Mouse (Mus musculus) heart, embryonic 10.5 days (tissue): Measurements from ENCODE around the gene Ell. TPM values are rescaled to one million over a fixed set of nuclear protein-coding genes. Genes with fewer than 3 reads are reported as not detected.

Experiments
- DNase-seq: peaks from one replicate; pipeline ENCODE4 v3.0.0-alpha.2; 2017; ENCODE audit warnings: low spot score
- H3K27ac ChIP-seq: fragments of 300-500 bp; sonication (generic); 2 replicates; pipeline ENCODE4 v1.5.1; 2016; ENCODE audit warnings: mild to moderate bottlenecking
- H3K27me3 ChIP-seq: fragments of 300-500 bp; sonication (generic); 2 replicates; pipeline ENCODE4 v1.6.1; 2016; ENCODE audit warnings: mild to moderate bottlenecking; ENCODE audit not compliant: poor library complexity, insufficient read depth, severe bottlenecking
- H3K36me3 ChIP-seq: fragments of 300-500 bp; sonication (generic); 2 replicates; pipeline ENCODE4 v1.6.1; 2016; ENCODE audit warnings: mild to moderate bottlenecking, moderate library complexity
- H3K4me1 ChIP-seq: fragments of 300-500 bp; sonication (generic); 2 replicates; pipeline ENCODE4 v1.6.1; 2016; ENCODE audit warnings: mild to moderate bottlenecking
- H3K4me3 ChIP-seq: fragments of 300-500 bp; sonication (generic); 2 replicates; pipeline ENCODE4 v1.5.1; 2016; ENCODE audit warnings: mild to moderate bottlenecking, moderate library complexity
- H3K9me3 ChIP-seq: fragments of 300-500 bp; sonication (generic); 2 replicates; pipeline ENCODE4 v1.6.1; 2016; ENCODE audit warnings: mild to moderate bottlenecking, moderate library complexity
- WGBS: fragments of 180-500 bp; shearing (Covaris S2); methylation state at CpG from one replicate; pipeline ENCODE4 v1.1.7; 2016; 5-methylcytosine and 5-hydroxymethylcytosine counted together
- polyA plus RNA-seq: library from polyadenylated mRNA; unstranded; fragments of >200 nt; fragmentation: Nextera tagmentation; extraction: Ambion mirVana; gene quantifications from 2 replicates; pipeline ENCODE4 v1.2.1, GENCODE M21; 2016

Gene Ell
- polyA plus RNA-seq, 1 experiment from 2014 or later: 18.5 TPM

- WGBS: 32% methylated on average over 3 of the region's 3 CpGs
- peaks cover 55% of the 10 kb centered on the region for H3K4me1 ChIP-seq
- no peaks in the 10 kb centered on the region for H3K27me3 ChIP-seq
- peak overlapping the region; percentile 17; the same call in 1 of the 2 replicates for H3K27ac ChIP-seq
- no peak overlapping the region for H3K4me3 ChIP-seq
- no peaks in the 10 kb centered on the region for H3K9me3 ChIP-seq
- H3K36me3 ChIP-seq: no peaks in the 10 kb centered on the region
- no peak for DNase-seq
Observed at GRCm38 (mm10) chr8:70551558-70552161, 12.4 kb downstream of the Ell start.

GRCm38 (mm10) chr8:70552836-70553235, 13.6 kb downstream of the Ell start:
- 36% methylated on average over 1 of the region's 1 CpGs for WGBS
- no peaks in the 10 kb centered on the region for H3K36me3 ChIP-seq
- DNase-seq: no peak
- no peaks in the 10 kb centered on the region for H3K27me3 ChIP-seq
- H3K4me3 ChIP-seq: no peak overlapping the region
- H3K27ac ChIP-seq: no peak overlapping the region
- no peaks in the 10 kb centered on the region for H3K9me3 ChIP-seq
- peaks cover 57% of the 10 kb centered on the region for H3K4me1 ChIP-seq

DNA sequence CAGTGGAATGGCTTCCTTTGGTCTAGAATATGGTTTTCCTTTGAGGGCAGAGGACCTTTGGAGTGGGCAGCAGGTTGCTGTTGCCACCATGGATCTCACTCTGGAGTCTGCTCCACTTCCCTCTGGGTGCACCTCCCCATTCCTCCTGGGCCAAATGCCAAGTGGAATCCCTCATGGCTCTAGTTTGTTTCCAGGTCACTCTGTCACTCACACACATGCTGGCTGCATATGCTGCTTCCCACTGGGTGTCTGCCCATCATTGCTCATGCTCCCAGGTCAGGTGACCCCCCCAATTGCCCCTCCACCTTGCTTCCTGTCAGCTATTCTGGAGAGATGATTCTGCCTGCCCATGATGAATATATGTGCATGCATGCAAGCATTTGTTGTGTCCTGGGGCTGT, 14.5 kb downstream of the Ell start:
- DNase-seq: no peak
- no peak overlapping the region for H3K4me3 ChIP-seq
- no peaks in the 10 kb centered on the region for H3K27me3 ChIP-seq
- 0 out of 2 replicates have a peak overlapping the region, but pooled peaks have one; percentile 30 for H3K27ac ChIP-seq
- peaks cover 57% of the 10 kb centered on the region for H3K4me1 ChIP-seq
- H3K36me3 ChIP-seq: no peaks in the 10 kb centered on the region
- no peaks in the 10 kb centered on the region for H3K9me3 ChIP-seq

- H3K36me3 ChIP-seq: no peaks in the 10 kb centered on the region
- H3K27me3 ChIP-seq: no peaks in the 10 kb centered on the region
- no peak overlapping the region for H3K27ac ChIP-seq
- WGBS: 91% methylated on average over 4 of the region's 4 CpGs
- no peak overlapping the region for H3K4me3 ChIP-seq
- peaks cover 66% of the 10 kb centered on the region for H3K4me1 ChIP-seq
- no peak for DNase-seq
- no peaks in the 10 kb centered on the region for H3K9me3 ChIP-seq
Observed at GRCm38 (mm10) chr8:70555079-70555747, 16.0 kb downstream of the Ell start.

DNA sequence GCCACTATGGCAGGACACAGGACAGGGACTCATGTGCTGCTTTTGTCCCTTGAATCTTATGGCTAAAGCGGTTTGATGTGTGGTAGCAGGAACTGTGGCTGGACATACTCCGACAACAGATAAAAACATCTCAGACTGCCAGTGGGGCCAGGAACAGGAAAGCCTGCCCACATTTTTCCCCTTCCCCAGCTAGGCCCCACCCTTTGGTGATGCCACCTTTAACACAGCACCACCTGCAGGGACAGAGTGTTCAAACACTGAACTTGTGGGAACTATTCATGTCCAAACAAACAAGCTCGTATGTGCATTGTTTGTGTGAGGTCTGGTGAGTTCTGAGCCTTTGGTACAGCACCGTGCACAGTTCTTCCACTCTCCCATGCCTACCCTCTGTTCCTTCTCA, 19.1 kb downstream of the Ell start:
- WGBS: 67% methylated on average over 4 of the region's 4 CpGs
- Histone ChIP-seq H3K27me3 (no peaks in the 10 kb centered on the region), H3K27ac (peak overlapping the region; percentile 69), H3K36me3 (no peaks in the 10 kb centered on the region), H3K4me3 (no peak overlapping the region), H3K9me3 (no peaks in the 10 kb centered on the region), H3K4me1 (peaks cover 70% of the 10 kb centered on the region)
- DNase-seq: no peak

DNA sequence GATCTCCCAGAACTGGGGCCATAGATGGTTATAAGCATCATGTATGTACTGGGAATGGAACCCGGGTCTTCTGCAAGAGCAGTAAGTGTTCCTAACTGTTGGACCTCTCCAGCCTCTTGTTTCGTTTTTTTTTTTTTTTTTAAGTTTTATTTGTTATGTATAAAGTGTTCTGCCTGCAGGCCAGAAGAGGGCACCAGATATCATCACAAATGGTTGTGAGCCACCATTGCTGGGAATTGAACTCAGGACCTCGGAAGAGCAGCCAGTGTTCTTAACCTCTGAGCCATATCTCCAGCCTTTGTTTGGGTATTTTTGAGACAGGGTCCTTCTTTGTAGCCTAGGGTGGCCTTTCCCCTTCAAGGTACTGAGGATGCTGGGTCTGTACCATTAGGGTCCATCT, 19.7 kb downstream of the Ell start:
- WGBS: 78% methylated on average over 3 of the region's 3 CpGs
- no peak for DNase-seq
- H3K27me3 ChIP-seq: no peaks in the 10 kb centered on the region
- H3K9me3 ChIP-seq: no peaks in the 10 kb centered on the region
- H3K36me3 ChIP-seq: no peaks in the 10 kb centered on the region
- no peak overlapping the region for H3K4me3 ChIP-seq
- H3K27ac ChIP-seq: no peak overlapping the region
- peaks cover 67% of the 10 kb centered on the region for H3K4me1 ChIP-seq

GRCm38 (mm10) chr8:70560096-70560495, 20.8 kb downstream of the Ell start:
- Histone ChIP-seq H3K36me3 (no peaks in the 10 kb centered on the region), H3K27me3 (no peaks in the 10 kb centered on the region), H3K27ac (peak overlapping the region; percentile 77), H3K4me3 (no peak overlapping the region), H3K9me3 (no peaks in the 10 kb centered on the region), H3K4me1 (peaks cover 74% of the 10 kb centered on the region)
- DNase-seq: no peak
- 68% methylated on average over 2 of the region's 2 CpGs for WGBS

DNA sequence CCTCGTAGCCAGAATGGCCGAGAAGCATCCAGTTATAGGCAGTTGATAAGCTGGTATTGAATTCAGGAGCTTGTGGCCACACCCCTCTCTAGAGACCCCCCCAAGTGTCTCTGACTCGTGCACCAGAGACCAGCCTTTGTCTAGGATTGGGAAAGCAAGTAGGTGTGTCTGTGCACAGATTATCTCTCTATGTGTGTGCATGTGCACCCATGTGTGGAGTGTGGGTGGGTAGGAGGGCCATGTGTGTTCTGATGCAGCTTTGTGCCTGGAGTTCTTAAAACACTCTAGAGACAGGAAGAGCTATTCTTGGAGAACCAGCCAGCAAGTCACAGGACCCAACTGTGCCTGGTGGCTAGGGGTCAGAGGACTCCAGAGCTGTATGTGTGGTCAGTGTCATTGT, 21.3 kb downstream of the Ell start:
- WGBS: 48% methylated on average over 3 of the region's 3 CpGs
- H3K4me1 ChIP-seq: peaks cover 76% of the 10 kb centered on the region
- peak overlapping the region; percentile 77 for H3K27ac ChIP-seq
- DNase-seq: no peak
- no peaks in the 10 kb centered on the region for H3K36me3 ChIP-seq
- H3K27me3 ChIP-seq: no peaks in the 10 kb centered on the region
- H3K4me3 ChIP-seq: no peak overlapping the region
- H3K9me3 ChIP-seq: no peaks in the 10 kb centered on the region

DNA sequence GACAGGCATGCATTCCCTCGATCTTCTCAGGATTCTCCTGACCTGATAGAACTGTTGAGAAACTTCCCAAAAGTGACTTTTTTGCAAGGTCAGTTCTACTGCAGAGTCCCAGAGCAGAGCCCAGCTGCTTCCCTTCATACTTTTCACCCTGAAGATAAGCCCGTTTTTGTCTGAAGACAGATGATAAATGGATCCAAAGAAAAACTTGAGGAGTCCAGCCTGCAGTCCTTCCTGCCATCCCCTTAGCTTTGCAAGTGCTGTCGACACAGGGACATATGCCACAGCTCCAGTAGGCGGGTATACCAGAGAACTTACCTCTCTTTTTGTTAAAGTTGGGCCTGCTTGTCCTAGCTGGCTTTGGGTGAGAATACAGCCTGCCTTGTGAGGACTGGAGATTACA, 22.1 kb downstream of the Ell start:
- H3K4me1 ChIP-seq: peaks cover 81% of the 10 kb centered on the region
- no peak for DNase-seq
- H3K9me3 ChIP-seq: no peaks in the 10 kb centered on the region
- peak overlapping the region; percentile 77 for H3K27ac ChIP-seq
- 33% methylated on average over 4 of the region's 4 CpGs for WGBS
- no peaks in the 10 kb centered on the region for H3K27me3 ChIP-seq
- no peak overlapping the region for H3K4me3 ChIP-seq
- H3K36me3 ChIP-seq: no peaks in the 10 kb centered on the region

DNA sequence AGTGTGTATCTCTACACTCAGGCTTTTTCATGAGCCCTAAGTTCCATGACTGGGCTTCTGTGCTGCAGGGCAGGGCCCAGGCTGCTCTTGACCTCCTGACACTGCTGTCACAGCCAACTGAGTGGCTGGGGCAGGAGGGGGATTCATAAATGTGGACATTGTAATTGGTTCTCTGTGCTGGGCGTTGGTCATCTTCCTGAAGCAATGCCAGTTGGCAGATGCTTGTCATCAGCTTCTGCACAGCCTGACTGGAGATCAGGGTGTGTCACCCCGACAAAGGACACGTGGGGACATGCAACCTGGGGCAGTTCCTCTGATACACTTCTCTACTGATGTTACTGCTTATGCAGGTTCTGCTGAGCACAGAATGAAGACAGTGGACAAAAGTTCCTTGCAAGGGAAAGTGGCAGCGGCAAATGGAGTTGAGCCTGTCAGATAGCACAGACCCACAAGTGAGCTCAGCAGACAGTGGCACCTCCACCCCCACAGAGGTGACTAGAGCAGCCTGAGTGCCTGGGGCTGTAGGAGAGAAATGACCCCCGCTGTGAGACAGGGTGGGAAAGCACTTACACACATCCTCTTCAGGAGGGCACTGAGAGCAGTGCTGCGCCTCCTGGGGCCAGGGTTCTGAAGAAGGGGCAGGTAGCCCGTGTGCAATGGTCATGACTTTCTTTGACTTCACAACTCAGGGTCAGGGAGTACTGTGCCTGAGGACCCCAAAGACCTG, 22.7 kb downstream of the Ell start:
- WGBS: 41% methylated on average over 7 of the region's 7 CpGs
- Histone ChIP-seq H3K4me1 (peaks cover 87% of the 10 kb centered on the region), H3K27me3 (no peaks in the 10 kb centered on the region), H3K9me3 (no peaks in the 10 kb centered on the region), H3K27ac (peak overlapping the region; percentile 77), H3K4me3 (no peak overlapping the region), H3K36me3 (no peaks in the 10 kb centered on the region)
- DNase-seq: no peak

- H3K27me3 ChIP-seq: no peaks in the 10 kb centered on the region
- H3K9me3 ChIP-seq: no peaks in the 10 kb centered on the region
- no peaks in the 10 kb centered on the region for H3K36me3 ChIP-seq
- no peak for DNase-seq
- no peak overlapping the region for H3K4me3 ChIP-seq
- peak overlapping the region; percentile 77 for H3K27ac ChIP-seq
- WGBS: 65% methylated on average over 3 of the region's 3 CpGs
- peaks cover 79% of the 10 kb centered on the region for H3K4me1 ChIP-seq
Observed at GRCm38 (mm10) chr8:70562802-70563201, 23.5 kb downstream of the Ell start.

GRCm38 (mm10) chr8:70563763-70564387, 24.6 kb downstream of the Ell start:
- WGBS: 85% methylated on average over 6 of the region's 6 CpGs
- no peak for DNase-seq
- H3K36me3 ChIP-seq: no peaks in the 10 kb centered on the region
- H3K9me3 ChIP-seq: no peaks in the 10 kb centered on the region
- H3K27me3 ChIP-seq: no peaks in the 10 kb centered on the region
- no peak overlapping the region; the same call in 1 of the 2 replicates for H3K27ac ChIP-seq
- H3K4me3 ChIP-seq: no peak overlapping the region
- H3K4me1 ChIP-seq: peaks cover 71% of the 10 kb centered on the region

DNA sequence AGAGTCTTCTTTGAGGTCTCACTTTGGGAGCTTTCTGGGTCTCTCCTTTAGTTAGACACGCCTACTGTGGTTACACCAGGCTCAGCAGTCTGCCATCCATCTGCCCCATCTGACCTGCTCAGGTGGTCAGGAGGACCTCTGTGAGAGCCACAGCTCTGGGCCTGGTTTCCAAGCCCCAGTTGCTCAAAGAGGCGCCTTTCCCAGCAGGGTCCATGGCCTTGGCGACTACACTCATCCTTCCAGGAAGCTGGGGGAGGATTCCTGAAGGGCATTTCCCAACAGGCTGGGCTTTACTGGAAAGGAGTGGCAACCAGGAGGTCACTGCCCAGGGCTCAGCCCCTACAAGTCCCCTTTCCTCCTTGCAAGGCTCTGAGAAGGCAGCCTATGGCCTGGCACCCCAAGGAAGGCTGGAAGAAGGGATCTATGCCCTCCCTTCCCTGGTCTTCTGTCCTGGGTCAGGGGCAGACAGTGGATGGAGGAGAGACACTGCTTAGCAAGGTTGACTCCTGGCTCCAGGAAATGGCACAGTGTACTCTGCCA, 25.5 kb downstream of the Ell start:
- Histone ChIP-seq H3K27ac (peak overlapping the region; percentile 56; the same call in 1 of the 2 replicates), H3K36me3 (no peaks in the 10 kb centered on the region), H3K4me1 (peaks cover 66% of the 10 kb centered on the region), H3K4me3 (no peak overlapping the region), H3K9me3 (no peaks in the 10 kb centered on the region), H3K27me3 (no peaks in the 10 kb centered on the region)
- WGBS: 68% methylated on average over 3 of the region's 3 CpGs
- no peak for DNase-seq
